ENCODE assay signal across 1 mouse cellular context in genomic region chr13:55330567-55331400, GRCm38 (mm10).
A peak's percentile ranks its signal among the peaks of the same experiment; 100 is the strongest.
TF ChIP-seq lines count a peak whose summit lies in the region.

No protein-coding gene starts in this region.

TF ChIP-seq in MEL, 35 proteins besides CTCF, POLR2A, EP300 and RAD21 (continued from another document):
- no peak for TF ChIP-seq ELF1 (IDR thresholded peaks at IDR 0.05; ENCODE audit: low read depth, low read length)
- no peak for TF ChIP-seq RCOR1 (IDR thresholded peaks at IDR 0.05; ENCODE audit: low read depth, low read length)
- TF ChIP-seq NELFE (IDR thresholded peaks at IDR 0.05; ENCODE audit: low read depth, low read length): no peak
- TF ChIP-seq TAL1 (IDR thresholded peaks at IDR 0.05; ENCODE audit: low read length): no peak
- no peak for TF ChIP-seq MXI1 (IDR thresholded peaks at IDR 0.05; ENCODE audit: low read depth, low read length)
- TF ChIP-seq ZC3H11A (IDR thresholded peaks at IDR 0.05; ENCODE audit: low read depth, low read length): no peak
- TF ChIP-seq BHLHE40 (IDR thresholded peaks at IDR 0.05; ENCODE audit: borderline replicate concordance, low read depth, low read length): peak; percentile 57; the same call in 1 of the 2 replicates
- TF ChIP-seq POLR2AphosphoS2 (IDR thresholded peaks at IDR 0.05; ENCODE audit: low read length): no peak
- no peak for TF ChIP-seq ETS1 (IDR thresholded peaks at IDR 0.05; ENCODE audit: low read depth, low read length)
- TF ChIP-seq MYC (IDR thresholded peaks at IDR 0.05; ENCODE audit: low read depth, low read length): no peak
- TF ChIP-seq ZNF384 (IDR thresholded peaks at IDR 0.05; ENCODE audit: low read depth, low read length): peak; percentile 49; the same call in 1 of the 2 replicates
